Mouse (Mus musculus) limb, embryonic 12.5 days (tissue): Measurements from ENCODE around the gene Iars2. TPM values are rescaled to one million over a fixed set of nuclear protein-coding genes. Genes with fewer than 3 reads are reported as not detected.
A peak's percentile ranks its signal among the peaks of the same experiment; 100 is the strongest.

Source experiments
- ATAC-seq: fragments of 200-750 bp; cut with Nextera tagmentation; 2 replicates; pipeline ENCODE4 v1.8.0; 2017; ENCODE audit warnings: low read depth, moderate TSS enrichment; ENCODE audit not compliant: insufficient number of reproducible peaks, insufficient read depth, low FRiP score, low TSS enrichment
- H3K27ac ChIP-seq: fragments of 300-500 bp; sonication (generic); 2 replicates; pipeline ENCODE4 v1.5.1; 2016; ENCODE audit warnings: mild to moderate bottlenecking, moderate library complexity
- H3K27me3 ChIP-seq: fragments of 300-500 bp; sonication (generic); 2 replicates; pipeline ENCODE4 v1.6.1; 2016; ENCODE audit warnings: mild to moderate bottlenecking, moderate library complexity
- H3K36me3 ChIP-seq: fragments of 300-500 bp; sonication (generic); 2 replicates; pipeline ENCODE4 v1.6.1; 2016; ENCODE audit warnings: mild to moderate bottlenecking, moderate library complexity
- H3K4me1 ChIP-seq: fragments of 300-500 bp; sonication (generic); replicated peaks from 2 replicates; pipeline ENCODE4 v1.6.1; 2016
- H3K4me2 ChIP-seq: fragments of 300-500 bp; sonication (generic); 2 replicates; pipeline ENCODE4 v1.6.1; 2016; ENCODE audit warnings: mild to moderate bottlenecking, moderate library complexity
- H3K4me3 ChIP-seq: fragments of 300-500 bp; sonication (generic); replicated peaks from 2 replicates; pipeline ENCODE4 v1.5.1; 2016; ENCODE audit warnings: mild to moderate bottlenecking
- H3K9ac ChIP-seq: fragments of 300-500 bp; sonication (generic); replicated peaks from 2 replicates; pipeline ENCODE4 v1.6.1; 2016; ENCODE audit warnings: mild to moderate bottlenecking, moderate library complexity
- H3K9me3 ChIP-seq: fragments of 300-500 bp; sonication (generic); 2 replicates; pipeline ENCODE4 v1.6.1; 2016; ENCODE audit warnings: mild to moderate bottlenecking, moderate library complexity
- WGBS: fragments of 180-500 bp; shearing (Covaris S2); methylation state at CpG from one replicate; pipeline ENCODE4 v1.1.7; 2016; 5-methylcytosine and 5-hydroxymethylcytosine counted together
- polyA plus RNA-seq: library from polyadenylated mRNA; unstranded; fragments of >200 nt; fragmentation: Nextera tagmentation; extraction: Ambion mirVana; gene quantifications from 2 replicates; pipeline ENCODE4 v1.2.1, GENCODE M21; 2016

The Iars2 gene
- polyA plus RNA-seq = 30.3 and 30.7 TPM in 2 replicates

- H3K9me3 ChIP-seq = no peaks in the 10 kb centered on the region
- WGBS = under 1% methylated on average over 76 of the region's 76 CpGs
- H3K27ac ChIP-seq = peak within 1 kb of the TSS; percentile 97
- ATAC-seq = peak; percentile 87
- H3K4me3 ChIP-seq = peak within 1 kb of the TSS; percentile 97
- H3K4me2 ChIP-seq = peak within 1 kb of the TSS; percentile 69
- H3K27me3 ChIP-seq = no peaks in the 10 kb centered on the region
- peaks cover 32% of the 10 kb centered on the region for H3K36me3 ChIP-seq
- H3K9ac ChIP-seq = peak within 1 kb of the TSS; percentile 93
- peaks cover 16% of the 10 kb centered on the region for H3K4me1 ChIP-seq
These were observed at the start of gene Iars2 for GRCm38 (mm10) chr1:185328721-185329610. Gene Iars2 (minus strand): TSS chr1:185329396.

- no peaks in the 10 kb centered on the region for H3K4me1 ChIP-seq
- no peak overlapping the region for H3K4me3 ChIP-seq
- WGBS = 95% methylated on average over 2 of the region's 2 CpGs
- ATAC-seq = no peak
- H3K27me3 ChIP-seq = no peaks in the 10 kb centered on the region
- no peak overlapping the region for H3K9ac ChIP-seq
- H3K36me3 ChIP-seq = peaks cover 89% of the 10 kb centered on the region
- H3K4me2 ChIP-seq = no peak overlapping the region
- H3K9me3 ChIP-seq = no peaks in the 10 kb centered on the region
- no peak overlapping the region for H3K27ac ChIP-seq
These were observed 48.2 kb upstream of the Iars2 start for GRCm38 (mm10) chr1:185377429-185377828.

GRCm38 (mm10) chr1:185376390-185376789, 47.2 kb upstream of the Iars2 start:
- no peak overlapping the region for H3K4me2 ChIP-seq
- H3K27ac ChIP-seq = no peak overlapping the region
- H3K36me3 ChIP-seq = peaks cover 91% of the 10 kb centered on the region
- H3K9ac ChIP-seq = no peak overlapping the region
- no peaks in the 10 kb centered on the region for H3K9me3 ChIP-seq
- H3K27me3 ChIP-seq = no peaks in the 10 kb centered on the region
- no peak overlapping the region for H3K4me3 ChIP-seq
- no peaks in the 10 kb centered on the region for H3K4me1 ChIP-seq
- no peak for ATAC-seq

GRCm38 (mm10) chr1:185369979-185370378, 40.8 kb upstream of the Iars2 start:
- Histone ChIP-seq H3K27ac (no peak overlapping the region), H3K4me2 (no peak overlapping the region), H3K9me3 (no peaks in the 10 kb centered on the region), H3K36me3 (peaks cover 65% of the 10 kb centered on the region), H3K27me3 (no peaks in the 10 kb centered on the region), H3K4me3 (no peak overlapping the region), H3K4me1 (peaks cover 7% of the 10 kb centered on the region), H3K9ac (no peak overlapping the region)
- 94% methylated on average over 6 of the region's 6 CpGs for WGBS
- no peak for ATAC-seq

GRCm38 (mm10) chr1:185367383-185367782, 38.2 kb upstream of the Iars2 start:
- no peaks in the 10 kb centered on the region for H3K9me3 ChIP-seq
- H3K27ac ChIP-seq = no peak overlapping the region
- H3K4me3 ChIP-seq = no peak overlapping the region
- peaks cover 42% of the 10 kb centered on the region for H3K36me3 ChIP-seq
- H3K4me2 ChIP-seq = no peak overlapping the region
- peaks cover 17% of the 10 kb centered on the region for H3K4me1 ChIP-seq
- WGBS = 88% methylated on average over 6 of the region's 6 CpGs
- ATAC-seq = no peak
- no peaks in the 10 kb centered on the region for H3K27me3 ChIP-seq
- no peak overlapping the region for H3K9ac ChIP-seq

- Histone ChIP-seq H3K9me3 (no peaks in the 10 kb centered on the region), H3K27ac (no peak overlapping the region), H3K9ac (peak overlapping the region; percentile 93; the same call in 1 of the 2 replicates), H3K27me3 (no peaks in the 10 kb centered on the region), H3K4me2 (peak overlapping the region; percentile 64), H3K36me3 (peaks cover 15% of the 10 kb centered on the region; the same call in 1 of the 2 replicates), H3K4me3 (peak overlapping the region; percentile 98), H3K4me1 (peaks cover 20% of the 10 kb centered on the region)
- WGBS = 48% methylated on average over 6 of the region's 6 CpGs
- no peak for ATAC-seq
These were observed 35.0 kb upstream of the Iars2 start for GRCm38 (mm10) chr1:185364183-185364540.

- peak overlapping the region; percentile 98 for H3K4me3 ChIP-seq
- peak overlapping the region; percentile 64 for H3K4me2 ChIP-seq
- H3K36me3 ChIP-seq = peaks cover 18% of the 10 kb centered on the region; the same call in 1 of the 2 replicates
- H3K27ac ChIP-seq = peak overlapping the region; percentile 93
- no peaks in the 10 kb centered on the region for H3K27me3 ChIP-seq
- WGBS = 5% methylated on average over 22 of the region's 22 CpGs
- H3K9ac ChIP-seq = peak overlapping the region; percentile 93
- peaks cover 20% of the 10 kb centered on the region for H3K4me1 ChIP-seq
- no peak for ATAC-seq
- no peaks in the 10 kb centered on the region for H3K9me3 ChIP-seq
These were observed 34.5 kb upstream of the Iars2 start for GRCm38 (mm10) chr1:185363526-185364182.

- peaks cover 20% of the 10 kb centered on the region for H3K4me1 ChIP-seq
- WGBS = under 1% methylated on average over 92 of the region's 92 CpGs
- peak within 1 kb of the TSS; percentile 64 for H3K4me2 ChIP-seq
- H3K27ac ChIP-seq = peak within 1 kb of the TSS; percentile 93
- no peaks in the 10 kb centered on the region for H3K9me3 ChIP-seq
- H3K9ac ChIP-seq = peak within 1 kb of the TSS; percentile 93
- H3K4me3 ChIP-seq = peak within 1 kb of the TSS; percentile 98
- ATAC-seq = peak; percentile 96
- H3K27me3 ChIP-seq = no peaks in the 10 kb centered on the region
- peaks cover 20% of the 10 kb centered on the region for H3K36me3 ChIP-seq
These were observed 33.7 kb upstream of the Iars2 start, which contains the start of gene Eprs for GRCm38 (mm10) chr1:185362677-185363520. Gene Eprs (plus strand): TSS chr1:185363044.

GRCm38 (mm10) chr1:185358211-185358610, 29.0 kb upstream of the Iars2 start:
- Histone ChIP-seq H3K4me1 (0 out of 2 replicates have a peak, but pooled peaks cover 3% of the 10 kb centered on the region), H3K27ac (no peak overlapping the region), H3K9ac (no peak overlapping the region), H3K9me3 (no peaks in the 10 kb centered on the region), H3K4me3 (no peak overlapping the region), H3K4me2 (no peak overlapping the region), H3K36me3 (peaks cover 52% of the 10 kb centered on the region), H3K27me3 (no peaks in the 10 kb centered on the region)
- no peak for ATAC-seq
- 83% methylated on average over 4 of the region's 4 CpGs for WGBS

- H3K4me1 ChIP-seq = no peaks in the 10 kb centered on the region
- H3K36me3 ChIP-seq = peaks cover 70% of the 10 kb centered on the region
- H3K4me2 ChIP-seq = no peak overlapping the region
- H3K9me3 ChIP-seq = no peaks in the 10 kb centered on the region
- no peak overlapping the region for H3K9ac ChIP-seq
- H3K4me3 ChIP-seq = no peak overlapping the region
- no peaks in the 10 kb centered on the region for H3K27me3 ChIP-seq
- WGBS = 94% methylated on average over 8 of the region's 8 CpGs
- H3K27ac ChIP-seq = no peak overlapping the region
- ATAC-seq = no peak
These were observed 27.1 kb upstream of the Iars2 start for GRCm38 (mm10) chr1:185356246-185356645.

GRCm38 (mm10) chr1:185354731-185355130, 25.5 kb upstream of the Iars2 start:
- H3K27me3 ChIP-seq = no peaks in the 10 kb centered on the region
- no peaks in the 10 kb centered on the region for H3K9me3 ChIP-seq

More at GRCm38 (mm10) chr1:185354731-185355130, 25.5 kb upstream of the Iars2 start:
- Histone ChIP-seq H3K4me1 (no peaks in the 10 kb centered on the region), H3K9ac (no peak overlapping the region), H3K4me3 (no peak overlapping the region), H3K36me3 (peaks cover 84% of the 10 kb centered on the region), H3K4me2 (no peak overlapping the region), H3K27ac (no peak overlapping the region)
- 86% methylated on average over 4 of the region's 4 CpGs for WGBS
- ATAC-seq = no peak
